Mouse (Mus musculus): ENCODE data around the gene Wnt16.

- TF ChIP-seq POLR2A (IDR thresholded peaks at IDR 0.05; ENCODE audit: borderline replicate concordance, control insufficient read depth, low read depth, low read length) (no peak), CTCF (IDR thresholded peaks at IDR 0.05; ENCODE audit: control insufficient read depth, insufficient read depth, low read length) (no peak)
Measured at GRCm38 (mm10) chr6:22293922-22294321, 5.9 kb downstream of the Wnt16 start.
